Mouse (Mus musculus) granulocyte monocyte progenitor cell, adult 5-6 weeks (primary cell): Measurements from ENCODE around the gene Arap1. TPM values are rescaled to one million over a fixed set of nuclear protein-coding genes. Genes with fewer than 3 reads are reported as not detected.

Experiments
- ATAC-seq: replicated peaks from 2 replicates; pipeline ENCODE4 v1.8.0; 2016; ENCODE audit warnings: mild to moderate bottlenecking, moderate TSS enrichment, inconsistent platforms; ENCODE audit not compliant: poor library complexity, severe bottlenecking
- total RNA-seq, 2 experiments: library from RNA; stranded (forward) in 1 of 2; stranded (reverse) in 1 of 2; fragments of 200-712, 200-1000 nt in 1 of 2; fragments of >200 nt in 1 of 2; fragmentation: Nextera tagmentation in 1 of 2; gene quantifications; 2 replicates each; pipeline ENCODE4 v1.2.3; 2014 to 2017

Arap1 gene
- total RNA-seq, 2 experiments from 2014 or later = 64.6 to 81.5 TPM

GRCm38 (mm10) chr7:101459923-101460607, 112.2 kb downstream of the Arap1 start:
- no peak for ATAC-seq

GRCm38 (mm10) chr7:101460608-101460957, 112.7 kb downstream of the Arap1 start:
- no peak for ATAC-seq

- no peak for ATAC-seq
Measured at GRCm38 (mm10) chr7:101461571-101461970, 113.7 kb downstream of the Arap1 start.

Other genes with a start within 250 kb of the Arap1 start
- 26.8 and 43.6 TPM in 2 replicates for gene Atg16l2, start 45.8 kb upstream of the Arap1 start, total RNA-seq (2014; fragmentation: Nextera tagmentation)
- gene Atg16l2, start 45.8 kb upstream of the Arap1 start, total RNA-seq (2017) = 6.6 and 12.2 TPM in 2 replicates
- gene Stard10, start 31.0 kb upstream of the Arap1 start, total RNA-seq (2014; fragmentation: Nextera tagmentation) = 18.5 and 36.0 TPM in 2 replicates
- gene Stard10, start 31.0 kb upstream of the Arap1 start, total RNA-seq (2017) = 11.8 and 30.5 TPM in 2 replicates
- gene Gm45837, start 62.8 kb downstream of the Arap1 start, total RNA-seq (2014; fragmentation: Nextera tagmentation) = not detected in 2 replicates
- 2.6 TPM in 1 of 2 replicates, not detected in the other for gene Gm45837, start 62.8 kb downstream of the Arap1 start, total RNA-seq (2017)
- 15.8 and 21.1 TPM in 2 replicates for gene Pde2a, start 73.6 kb downstream of the Arap1 start, total RNA-seq (2014; fragmentation: Nextera tagmentation)
- 23.1 and 28.5 TPM in 2 replicates for gene Pde2a, start 73.6 kb downstream of the Arap1 start, total RNA-seq (2017)
- gene Art2b, start 237.5 kb downstream of the Arap1 start, total RNA-seq (2014; fragmentation: Nextera tagmentation) = not detected in 2 replicates
- gene Art2b, start 237.5 kb downstream of the Arap1 start, total RNA-seq (2017) = not detected in 2 replicates